Mouse (Mus musculus) hindbrain, embryonic 16.5 days (tissue): ENCODE results near the gene Prc1. TPM values are rescaled to one million over a fixed set of nuclear protein-coding genes. Genes with fewer than 3 reads are reported as not detected.

ENCODE experiments used
- ATAC-seq: fragments of 200-750 bp; cut with Nextera tagmentation; 2 replicates; pipeline ENCODE4 v1.8.0; 2017; ENCODE audit warnings: moderate TSS enrichment, moderate library complexity
- H3K27ac ChIP-seq: fragments of 300-500 bp; sonication (generic); 2 replicates; pipeline ENCODE4 v1.5.1; 2014; ENCODE audit warnings: low read depth, mild to moderate bottlenecking, control low read depth, low read length, moderate library complexity
- H3K27me3 ChIP-seq: fragments of 300-500 bp; sonication (generic); replicated peaks from 2 replicates; pipeline ENCODE4 v1.6.1; 2014; ENCODE audit warnings: low read length; ENCODE audit not compliant: control insufficient read depth, insufficient read depth
- H3K36me3 ChIP-seq: fragments of 300-500 bp; sonication (generic); 2 replicates; pipeline ENCODE4 v1.6.1; 2014; ENCODE audit warnings: mild to moderate bottlenecking, low read length, moderate library complexity, mixed read lengths; ENCODE audit not compliant: control insufficient read depth, insufficient read depth
- H3K4me1 ChIP-seq: fragments of 300-500 bp; sonication (generic); 2 replicates; pipeline ENCODE4 v1.6.1; 2014; ENCODE audit warnings: low read depth, low read length; ENCODE audit not compliant: control insufficient read depth, insufficient read depth
- H3K4me2 ChIP-seq: fragments of 300-500 bp; sonication (generic); 2 replicates; pipeline ENCODE4 v1.6.1; 2014; ENCODE audit warnings: mild to moderate bottlenecking, low read length, control low read depth, moderate library complexity
- H3K4me3 ChIP-seq: fragments of 300-500 bp; sonication (generic); 2 replicates; pipeline ENCODE4 v1.5.1; 2014; ENCODE audit warnings: mild to moderate bottlenecking, low read length, control low read depth, moderate library complexity
- H3K9ac ChIP-seq: fragments of 300-500 bp; sonication (generic); 2 replicates; pipeline ENCODE4 v1.6.1; 2014; ENCODE audit warnings: low read depth, mild to moderate bottlenecking, control low read depth, low read length, moderate library complexity
- H3K9me3 ChIP-seq: fragments of 300-500 bp; sonication (generic); 2 replicates; pipeline ENCODE4 v1.6.1; 2014; ENCODE audit warnings: mild to moderate bottlenecking, low read length, moderate library complexity; ENCODE audit not compliant: control insufficient read depth
- WGBS: fragments of 180-500 bp; shearing (Covaris S2); extraction: QIAGEN DNeasy Blood & Tissue Kit; methylation state at CpG from one replicate; pipeline ENCODE4 v1.1.7; 2014; 5-methylcytosine and 5-hydroxymethylcytosine counted together
- polyA plus RNA-seq: library from polyadenylated mRNA; unstranded; fragments of >200 nt; fragmentation: Nextera tagmentation; extraction: Ambion mirVana; gene quantifications from 2 replicates; pipeline ENCODE4 v1.2.1, GENCODE M21; 2015

Gene Prc1
- 34.9 and 41.2 TPM in 2 replicates for polyA plus RNA-seq

- Histone ChIP-seq H3K4me3 (peak within 1 kb of the TSS; percentile 74), H3K27ac (peak within 1 kb of the TSS; percentile 61), H3K4me1 (no peaks in the 10 kb centered on the region; the same call in none of the 2 replicates), H3K9ac (peak within 1 kb of the TSS; percentile 67), H3K36me3 (peaks cover 10% of the 10 kb centered on the region), H3K27me3 (no peaks in the 10 kb centered on the region), H3K9me3 (no peaks in the 10 kb centered on the region), H3K4me2 (peak within 1 kb of the TSS; percentile 97)
- peak; percentile 99 for ATAC-seq
- under 1% methylated on average over 47 of the region's 52 CpGs for WGBS
Measured at GRCm38 (mm10) chr7:80294062-80294763, at the start of gene Prc1. Gene Prc1 (plus strand): TSS chr7:80294450.

GRCm38 (mm10) chr7:80244851-80245250 is 49.4 kb upstream of the Prc1 start:
- peaks cover 6% of the 10 kb centered on the region for H3K36me3 ChIP-seq
- H3K27me3 ChIP-seq: no peaks in the 10 kb centered on the region
- no peak overlapping the region for H3K4me2 ChIP-seq
- peaks cover 3% of the 10 kb centered on the region; the same call in 1 of the 2 replicates for H3K4me1 ChIP-seq
- no peak overlapping the region for H3K27ac ChIP-seq
- 98% methylated on average over 4 of the region's 4 CpGs for WGBS
- no peaks in the 10 kb centered on the region for H3K9me3 ChIP-seq
- H3K4me3 ChIP-seq: no peak overlapping the region
- ATAC-seq: no peak
- no peak overlapping the region for H3K9ac ChIP-seq

- H3K36me3 ChIP-seq: no peaks in the 10 kb centered on the region; the same call in 1 of the 2 replicates
- no peaks in the 10 kb centered on the region for H3K9me3 ChIP-seq
- H3K9ac ChIP-seq: peak within 1 kb of the TSS; percentile 76
- peak within 1 kb of the TSS; percentile 89 for H3K27ac ChIP-seq
- WGBS: 0% methylated on average over 48 of the region's 48 CpGs
- H3K4me3 ChIP-seq: peak within 1 kb of the TSS; percentile 69
- H3K4me2 ChIP-seq: peak within 1 kb of the TSS; percentile 75
- peak; percentile 99 for ATAC-seq
- H3K27me3 ChIP-seq: no peaks in the 10 kb centered on the region
- H3K4me1 ChIP-seq: peaks cover 3% of the 10 kb centered on the region; the same call in 1 of the 2 replicates
Measured at GRCm38 (mm10) chr7:80246148-80246721, 48.0 kb upstream of the Prc1 start, which contains the start of gene Ttll13. Gene Ttll13 (plus strand): TSS chr7:80246376.

GRCm38 (mm10) chr7:80246859-80247258 is 47.4 kb upstream of the Prc1 start:
- Histone ChIP-seq H3K9me3 (no peaks in the 10 kb centered on the region), H3K4me3 (peak overlapping the region; percentile 69), H3K36me3 (no peaks in the 10 kb centered on the region), H3K4me2 (peak overlapping the region; percentile 75), H3K4me1 (peaks cover 3% of the 10 kb centered on the region; the same call in 1 of the 2 replicates), H3K27me3 (no peaks in the 10 kb centered on the region), H3K9ac (no peak overlapping the region; the same call in 1 of the 2 replicates), H3K27ac (no peak overlapping the region)
- WGBS: 68% methylated on average over 7 of the region's 7 CpGs
- ATAC-seq: no peak

- WGBS: 73% methylated on average over 7 of the region's 7 CpGs
- H3K36me3 ChIP-seq: no peaks in the 10 kb centered on the region
- no peaks in the 10 kb centered on the region for H3K4me1 ChIP-seq
- no peak overlapping the region for H3K4me3 ChIP-seq
- no peaks in the 10 kb centered on the region for H3K9me3 ChIP-seq
- no peak overlapping the region for H3K27ac ChIP-seq
- H3K27me3 ChIP-seq: peaks cover 2% of the 10 kb centered on the region; the same call in 1 of the 2 replicates
- no peak for ATAC-seq
- H3K4me2 ChIP-seq: no peak overlapping the region
- no peak overlapping the region for H3K9ac ChIP-seq
Measured at GRCm38 (mm10) chr7:80252437-80252836, 41.8 kb upstream of the Prc1 start.

GRCm38 (mm10) chr7:80252886-80253285 is 41.4 kb upstream of the Prc1 start:
- H3K27ac ChIP-seq: no peak overlapping the region
- H3K36me3 ChIP-seq: no peaks in the 10 kb centered on the region
- WGBS: 84% methylated on average over 11 of the region's 11 CpGs
- H3K4me3 ChIP-seq: no peak overlapping the region
- no peaks in the 10 kb centered on the region for H3K9me3 ChIP-seq
- H3K27me3 ChIP-seq: peaks cover 2% of the 10 kb centered on the region; the same call in 1 of the 2 replicates
- H3K4me1 ChIP-seq: no peaks in the 10 kb centered on the region
- no peak overlapping the region for H3K4me2 ChIP-seq
- no peak for ATAC-seq
- H3K9ac ChIP-seq: no peak overlapping the region

- 73% methylated on average over 2 of the region's 2 CpGs for WGBS
- H3K27me3 ChIP-seq: peaks cover 16% of the 10 kb centered on the region
Measured at GRCm38 (mm10) chr7:80255981-80256380, 38.3 kb upstream of the Prc1 start.

DNA sequence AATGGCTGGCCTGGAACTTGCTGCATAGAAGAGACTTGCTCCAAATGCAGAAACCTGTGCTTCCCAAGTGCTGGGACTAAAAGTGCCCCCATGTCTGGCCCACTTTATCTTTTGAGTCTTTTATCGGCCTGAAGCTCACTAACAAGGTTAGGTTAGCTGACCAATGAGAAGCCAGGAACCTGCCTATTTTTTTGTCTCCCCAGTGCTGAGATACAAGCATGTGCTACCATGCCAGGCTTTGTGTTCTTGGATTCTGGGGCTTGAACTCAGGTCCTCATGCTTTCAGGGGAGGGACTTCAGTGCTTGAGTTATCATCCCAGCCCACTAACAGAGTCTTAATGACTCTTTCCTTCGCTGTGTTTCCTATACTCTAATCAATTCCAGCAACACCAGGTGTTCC is 36.5 kb upstream of the Prc1 start:
- Histone ChIP-seq H3K4me2 (no peak overlapping the region), H3K4me1 (peaks cover 11% of the 10 kb centered on the region), H3K9ac (no peak overlapping the region), H3K36me3 (no peaks in the 10 kb centered on the region), H3K27ac (no peak overlapping the region), H3K9me3 (no peaks in the 10 kb centered on the region), H3K27me3 (peaks cover 16% of the 10 kb centered on the region), H3K4me3 (no peak overlapping the region)
- WGBS: 79% methylated on average over 2 of the region's 2 CpGs
- no peak for ATAC-seq

More at GRCm38 (mm10) chr7:80255981-80256380, 38.3 kb upstream of the Prc1 start:
- Histone ChIP-seq H3K4me3 (no peak overlapping the region), H3K27ac (no peak overlapping the region), H3K36me3 (no peaks in the 10 kb centered on the region), H3K9ac (no peak overlapping the region), H3K9me3 (no peaks in the 10 kb centered on the region), H3K4me2 (no peak overlapping the region), H3K4me1 (0 out of 2 replicates have a peak, but pooled peaks cover 4% of the 10 kb centered on the region)
- ATAC-seq: no peak
